Mouse (Mus musculus) kidney, adult 2 months (tissue): ENCODE measurements around the gene Anks1. TPM values are rescaled to one million over a fixed set of nuclear protein-coding genes. Genes with fewer than 3 reads are reported as not detected.
A peak's percentile ranks its signal among the peaks of the same experiment; 100 is the strongest.

Experiments used
- DNase-seq: peaks from one replicate; pipeline ENCODE4 v3.0.0; 2021
- H3K27ac ChIP-seq: fragments of 200-500 bp; 2 replicates; pipeline ENCODE4 v1.5.1; 2012; ENCODE audit warnings: low read depth, low read length, control low read depth, inconsistent platforms; ENCODE audit not compliant: insufficient read depth
- H3K27me3 ChIP-seq: fragments of 200-500 bp; replicated peaks from 2 replicates; pipeline ENCODE4 v1.6.1; 2012; ENCODE audit warnings: mild to moderate bottlenecking, moderate library complexity, low read length, inconsistent platforms; ENCODE audit not compliant: control insufficient read depth, insufficient read depth
- H3K36me3 ChIP-seq: fragments of 200-500 bp; 2 replicates; pipeline ENCODE4 v1.6.1; 2012; ENCODE audit warnings: mild to moderate bottlenecking, moderate library complexity, low read length, inconsistent platforms; ENCODE audit not compliant: control insufficient read depth, insufficient read depth
- H3K4me1 ChIP-seq: fragments of 200-500 bp; 2 replicates; pipeline ENCODE4 v1.6.1; 2011; ENCODE audit warnings: low read length; ENCODE audit not compliant: control insufficient read depth, insufficient read depth
- H3K4me3 ChIP-seq: fragments of 200-500 bp; 2 replicates; pipeline ENCODE4 v1.5.1; 2011; ENCODE audit warnings: mild to moderate bottlenecking, low read depth, low read length, control low read depth; ENCODE audit not compliant: insufficient read depth
- CTCF ChIP-seq: fragments of 200-500 bp; conservative IDR thresholded peaks from 2 replicates; pipeline ENCODE4 v1.5.1; 2011; ENCODE audit warnings: low read depth, mild to moderate bottlenecking, control low read depth, low read length, moderate library complexity, mixed read lengths; ENCODE audit not compliant: insufficient read depth, insufficient read length
- POLR2A ChIP-seq: fragments of 200-500 bp; IDR thresholded peaks from one replicate; pipeline ENCODE4 v1.6.1; 2011; ENCODE audit warnings: low read depth, low read length, control low read depth
- WGBS: fragments of 180-500 bp; shearing (Covaris S2); methylation state at CpG from one replicate; pipeline ENCODE4 v1.1.7; 2018; 5-methylcytosine and 5-hydroxymethylcytosine counted together
- polyA plus RNA-seq: library from polyadenylated mRNA; depleted of rRNA; stranded (reverse); fragments of >200 nt; gene quantifications from 2 replicates; pipeline ENCODE4 v1.2.3, GENCODE M21; 2012

Gene Anks1
- polyA plus RNA-seq, 1 experiment: 36.7 TPM

DNA sequence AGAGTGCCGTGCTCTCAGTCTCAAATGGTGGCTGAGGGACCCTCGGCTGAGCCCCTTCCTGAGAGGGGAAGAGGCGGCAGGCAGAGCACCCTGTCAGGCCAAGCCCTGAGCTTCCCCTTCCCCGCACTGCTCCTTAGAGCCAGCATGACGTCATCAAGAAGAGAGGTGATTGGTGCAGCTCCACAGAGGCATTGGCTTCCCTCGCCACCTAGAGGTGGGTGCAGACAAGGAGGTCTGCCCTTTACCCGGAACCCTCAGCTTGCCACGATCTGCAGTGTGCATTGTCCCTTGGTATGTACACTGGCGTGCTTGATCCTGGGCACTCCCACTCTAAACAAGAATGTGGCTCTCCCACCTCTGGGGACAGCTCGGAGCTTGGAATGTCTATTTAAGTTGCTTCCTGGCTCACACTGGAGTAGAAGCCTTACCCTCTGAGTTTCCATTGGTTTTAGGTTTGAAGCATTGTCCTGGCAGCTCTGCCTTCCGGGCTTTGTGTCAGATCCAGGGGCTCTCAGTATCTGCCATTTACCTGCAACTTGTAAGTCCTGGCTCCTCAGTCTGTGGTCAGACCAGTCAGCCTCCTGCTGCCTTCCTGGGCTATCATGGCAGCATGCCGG, 104.3 kb downstream of the Anks1 start:
- peak; percentile 85 for DNase-seq
- Histone ChIP-seq H3K4me1 (peaks cover 61% of the 10 kb centered on the region), H3K36me3 (no peaks in the 10 kb centered on the region), H3K27ac (peak overlapping the region; percentile 52), H3K4me3 (no peak overlapping the region), H3K27me3 (no peaks in the 10 kb centered on the region)
- TF ChIP-seq CTCF (peak; percentile 76), POLR2A (no peak)
- 9% methylated on average over 12 of the region's 12 CpGs for WGBS

DNA sequence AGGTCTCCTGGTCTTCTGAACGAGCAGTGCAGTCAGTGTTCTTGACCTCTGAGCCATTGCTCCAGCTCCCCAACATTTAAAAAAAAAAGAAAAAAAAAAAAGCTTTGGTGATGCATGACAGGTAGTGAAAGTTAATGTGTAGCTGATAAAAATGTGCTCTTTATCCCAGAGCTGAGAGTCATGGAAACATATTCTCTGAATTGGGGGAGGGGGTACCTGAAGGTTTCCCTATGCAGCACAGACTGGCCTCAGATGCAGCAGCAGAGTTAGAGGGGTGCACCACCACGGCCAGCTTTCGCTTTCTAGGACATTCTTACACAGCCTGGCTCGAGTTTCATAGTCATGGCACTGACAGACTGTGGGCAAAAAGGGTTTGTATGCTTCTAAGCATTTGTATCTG, 105.3 kb downstream of the Anks1 start:
- 31% methylated on average over 4 of the region's 4 CpGs for WGBS
- Histone ChIP-seq H3K36me3 (no peaks in the 10 kb centered on the region), H3K27me3 (no peaks in the 10 kb centered on the region), H3K27ac (peak overlapping the region; percentile 93), H3K4me3 (no peak overlapping the region), H3K4me1 (peaks cover 63% of the 10 kb centered on the region)
- TF ChIP-seq POLR2A (no peak), CTCF (no peak)
- peak; percentile 72 for DNase-seq

DNA sequence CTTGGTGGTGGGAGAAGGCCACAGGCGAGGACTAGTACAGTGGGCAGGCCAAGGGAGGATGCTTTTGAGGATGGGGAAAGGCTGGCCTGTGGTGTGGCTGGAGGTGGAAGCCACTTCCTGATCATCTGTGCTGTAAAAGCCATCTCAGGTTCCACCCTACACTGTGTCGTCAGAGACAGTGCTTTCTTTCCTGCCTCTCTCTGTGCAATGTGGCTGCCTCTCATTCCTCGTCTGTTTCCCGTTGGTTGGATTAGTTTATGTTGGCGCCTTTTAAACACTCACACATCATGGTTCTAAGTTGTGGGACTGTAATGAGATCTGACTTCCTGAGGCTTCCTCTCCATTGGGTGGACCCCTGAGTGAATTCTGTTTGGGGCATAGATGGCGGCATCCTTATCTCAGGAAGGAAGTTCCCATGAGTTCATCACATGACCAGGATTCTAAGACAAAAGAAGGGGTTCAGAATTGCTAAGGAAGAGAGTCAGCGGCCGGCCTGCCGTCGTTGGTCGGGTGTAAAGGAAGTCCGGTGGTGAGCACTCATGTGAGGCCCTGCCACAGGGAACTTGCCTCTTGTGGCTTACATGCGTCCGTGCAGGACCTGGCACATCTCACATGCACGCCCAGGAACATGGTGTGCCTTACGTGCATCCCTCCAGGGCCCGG, 106.1 kb downstream of the Anks1 start:
- TF ChIP-seq CTCF (no peak; the same call in 1 of the 2 replicates), POLR2A (no peak)
- Histone ChIP-seq H3K36me3 (no peaks in the 10 kb centered on the region), H3K4me3 (no peak overlapping the region), H3K4me1 (peaks cover 62% of the 10 kb centered on the region), H3K27me3 (no peaks in the 10 kb centered on the region), H3K27ac (peak overlapping the region; percentile 93)
- peak; percentile 69 for DNase-seq
- 46% methylated on average over 17 of the region's 17 CpGs for WGBS

DNA sequence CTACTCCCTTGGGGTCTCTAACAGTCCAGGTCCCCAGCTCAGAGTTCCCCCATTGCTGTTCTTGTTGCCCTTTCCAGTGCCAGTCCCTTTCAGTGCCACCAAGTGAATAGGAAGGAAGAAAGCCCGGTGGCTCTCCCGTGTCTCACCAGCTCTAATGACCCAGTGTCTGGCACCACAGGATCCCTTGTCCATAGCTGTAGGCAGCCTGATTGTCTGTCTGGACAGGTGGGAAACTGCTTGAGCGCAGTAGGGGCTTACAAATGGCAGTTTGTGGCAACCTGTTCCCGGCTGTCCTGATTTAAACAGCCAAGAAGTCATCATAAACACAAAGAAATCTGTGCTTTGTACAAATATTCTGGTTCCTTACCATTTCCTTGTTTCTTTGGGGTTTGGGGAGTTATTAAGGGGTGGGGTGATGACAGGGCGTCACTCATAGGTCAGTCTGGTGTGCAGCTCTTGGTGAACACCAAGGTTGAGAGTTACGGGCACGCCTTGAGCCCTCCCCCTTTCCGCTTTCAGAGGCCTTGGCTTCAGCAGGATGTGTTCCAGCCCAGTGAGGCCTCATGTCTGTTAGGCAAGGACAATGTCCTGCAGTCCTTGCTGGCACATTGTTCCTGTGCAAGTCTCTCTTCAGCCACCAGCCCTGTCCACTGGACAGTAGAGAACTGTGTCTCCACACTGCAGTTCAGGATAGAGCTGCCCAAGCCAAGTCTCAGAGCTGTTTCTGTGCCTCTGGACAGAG, 107.1 kb downstream of the Anks1 start:
- TF ChIP-seq CTCF (0 out of 2 replicates have a peak, but pooled peaks have one; percentile 12), POLR2A (no peak)
- Histone ChIP-seq H3K4me3 (no peak overlapping the region), H3K27me3 (no peaks in the 10 kb centered on the region), H3K36me3 (no peaks in the 10 kb centered on the region), H3K27ac (peak overlapping the region; percentile 79), H3K4me1 (peaks cover 69% of the 10 kb centered on the region)
- 45% methylated on average over 8 of the region's 8 CpGs for WGBS
- DNase-seq: peak; percentile 92

DNA sequence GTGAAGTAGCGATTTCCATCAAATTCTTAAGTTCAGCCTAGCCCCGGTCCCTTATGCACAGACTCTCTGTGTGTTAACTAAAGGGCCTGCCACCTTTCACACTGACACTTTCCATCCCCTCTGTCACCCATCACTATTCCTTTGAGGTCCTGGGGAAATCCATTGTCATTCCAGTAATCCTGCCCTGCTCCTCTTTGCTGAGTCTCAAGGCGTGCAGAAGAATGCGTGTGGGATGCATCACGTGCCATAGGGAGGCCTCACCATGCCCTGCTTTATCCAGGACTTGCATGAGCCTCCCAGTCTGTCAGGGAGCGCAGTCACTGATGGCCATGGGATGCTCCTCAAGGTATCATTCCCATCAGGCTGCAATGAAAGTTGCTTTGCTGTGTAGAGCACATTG, 109.2 kb downstream of the Anks1 start:
- no peak for DNase-seq
- H3K4me1 ChIP-seq: peaks cover 74% of the 10 kb centered on the region

DNA sequence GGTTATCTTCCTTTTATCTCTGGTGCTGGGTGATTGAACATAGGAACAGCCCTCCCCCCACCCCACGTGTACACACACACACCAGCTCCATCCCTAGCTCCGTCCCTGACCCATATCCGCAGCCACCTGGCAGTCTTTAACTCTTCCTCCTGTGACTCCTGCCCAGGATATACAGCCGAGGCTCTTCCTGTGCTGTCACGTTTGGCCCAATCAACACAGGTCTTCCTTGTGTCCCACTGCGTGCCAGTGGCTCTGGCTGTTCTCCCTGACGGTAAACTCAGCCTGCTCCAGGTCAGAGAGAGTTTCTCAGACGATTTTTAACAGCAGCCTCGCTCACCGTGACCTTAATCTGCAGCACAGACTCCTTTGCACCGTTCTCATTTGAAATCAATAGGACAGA, 109.7 kb downstream of the Anks1 start:
- Histone ChIP-seq H3K4me3 (no peak overlapping the region), H3K36me3 (no peaks in the 10 kb centered on the region), H3K27ac (peak overlapping the region; percentile 91; the same call in 1 of the 2 replicates), H3K4me1 (peaks cover 74% of the 10 kb centered on the region), H3K27me3 (no peaks in the 10 kb centered on the region)
- 53% methylated on average over 11 of the region's 11 CpGs for WGBS
- no peak for TF ChIP-seq CTCF
- TF ChIP-seq POLR2A: no peak
- no peak for DNase-seq

More for the DNA sequence above, 109.2 kb downstream of the Anks1 start:
- TF ChIP-seq POLR2A (no peak), CTCF (no peak)
- H3K36me3 ChIP-seq: no peaks in the 10 kb centered on the region
- no peak overlapping the region for H3K27ac ChIP-seq
- H3K4me3 ChIP-seq: no peak overlapping the region
- no peaks in the 10 kb centered on the region for H3K27me3 ChIP-seq
- WGBS: 87% methylated on average over 6 of the region's 6 CpGs
